Mouse (Mus musculus): ENCODE results near the gene Sugct.

DNA sequence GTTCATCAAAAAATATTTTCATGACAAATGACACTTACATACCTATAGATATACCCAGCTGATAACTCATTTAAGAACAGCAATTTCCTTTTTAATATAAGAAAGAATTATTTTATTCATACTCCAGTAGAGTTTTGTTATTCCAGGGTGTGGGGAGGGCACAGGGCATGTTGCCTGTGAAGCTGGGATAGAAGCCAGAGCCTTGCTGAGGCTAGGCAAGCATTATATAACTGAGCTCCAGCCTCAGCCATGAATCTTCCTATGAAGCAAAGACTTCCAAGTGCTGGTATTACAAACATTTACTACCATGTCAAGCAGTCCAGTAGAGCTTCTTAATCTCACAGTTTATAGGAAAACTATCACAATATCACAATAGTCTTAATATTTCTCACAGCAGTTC lies 70.4 kb downstream of the Sugct start:
- TF ChIP-seq EP300 (IDR thresholded peaks at IDR 0.05; ENCODE audit: insufficient read depth, low read depth, low read length) (no peak), POLR2A (IDR thresholded peaks at IDR 0.05; ENCODE audit: insufficient read depth, low read depth, low read length) (no peak)
